Mouse (Mus musculus): Measurements from ENCODE around the gene Ankfn1.

DNA sequence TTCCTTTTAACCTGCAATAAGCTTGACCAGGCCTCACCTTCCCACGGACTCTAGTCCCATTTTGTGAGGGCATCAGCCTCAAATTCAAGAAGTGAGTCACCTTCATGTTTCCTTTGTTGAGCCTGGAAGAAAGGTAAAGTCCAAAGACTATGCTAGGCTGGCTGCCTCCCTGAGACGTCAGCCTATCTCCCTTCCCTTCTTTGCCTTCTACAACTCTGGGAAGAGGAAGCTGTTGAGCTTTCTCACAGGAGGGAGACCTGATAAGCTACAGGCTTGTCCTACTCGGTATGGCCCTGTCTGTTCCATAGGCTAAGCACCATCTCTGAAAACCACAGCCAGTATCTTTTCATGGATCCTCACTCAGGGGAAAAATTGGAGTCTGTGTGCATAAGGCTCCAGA lies 2.5 kb downstream of the Ankfn1 start:
- TF ChIP-seq CTCF (IDR thresholded peaks at IDR 0.05; ENCODE audit: extremely low read depth, insufficient read depth, low read length), result no peak
- TF ChIP-seq POLR2A (IDR thresholded peaks at IDR 0.05; ENCODE audit: extremely low read depth, insufficient read depth, low read length), result no peak
